Mouse (Mus musculus) A20 (cell line): ENCODE data around the gene Zfp84.
"Not testable (repeated sequence)": the region's sequence is repeated elsewhere in the genome, so short reads cannot be mapped to it uniquely, and the experiment has no call there.

Experiments used
- DNase-seq: peaks from one replicate; pipeline ENCODE4 v3.0.0-alpha.2; 2011; ENCODE audit warnings: low read depth, low spot score

Zfp84 gene

GRCm38 (mm10) chr7:29768090-29768900, at the start of gene Zfp84:
TSS of gene Zfp84 (plus strand) at chr7:29768552.
- peak; percentile 96 for DNase-seq

GRCm38 (mm10) chr7:29725461-29726142, 42.8 kb upstream of the Zfp84 start:
- DNase-seq: peak; percentile 24

GRCm38 (mm10) chr7:29726860-29727259, 41.5 kb upstream of the Zfp84 start, which contains the start of gene Catsperg2:
TSS of gene Catsperg2 (minus strand) at chr7:29727032.
- not testable (repeated sequence) for DNase-seq

- DNase-seq: peak; percentile 63
Measured at GRCm38 (mm10) chr7:29728055-29728454, 40.3 kb upstream of the Zfp84 start.

GRCm38 (mm10) chr7:29742258-29742657, 26.1 kb upstream of the Zfp84 start:
- no peak for DNase-seq

GRCm38 (mm10) chr7:29760476-29760875, 7.9 kb upstream of the Zfp84 start:
- DNase-seq: no peak

GRCm38 (mm10) chr7:29764702-29765101, 3.6 kb upstream of the Zfp84 start:
- peak; percentile 15 for DNase-seq

GRCm38 (mm10) chr7:29767058-29767686, 1.2 kb upstream of the Zfp84 start:
- peak; percentile 88 for DNase-seq

- DNase-seq: no peak
Measured at GRCm38 (mm10) chr7:29768980-29769379, 628 bp downstream of the Zfp84 start.

- DNase-seq: peak; percentile 66
Measured at GRCm38 (mm10) chr7:29773503-29773902, 5.2 kb downstream of the Zfp84 start.

GRCm38 (mm10) chr7:29774371-29774770, 6.0 kb downstream of the Zfp84 start:
- DNase-seq: no peak

GRCm38 (mm10) chr7:29776568-29776967, 8.2 kb downstream of the Zfp84 start:
- DNase-seq: no peak

- DNase-seq: no peak
Measured at GRCm38 (mm10) chr7:29777372-29777771, 9.0 kb downstream of the Zfp84 start.

- DNase-seq: peak; percentile 90
Measured at GRCm38 (mm10) chr7:29783871-29784551, 15.7 kb downstream of the Zfp84 start, which contains the start of gene Zfp30. TSS of gene Zfp30 (plus strand) at chr7:29783998.

- no peak for DNase-seq
Measured at GRCm38 (mm10) chr7:29785023-29785422, 16.7 kb downstream of the Zfp84 start.

GRCm38 (mm10) chr7:29785888-29786287, 17.5 kb downstream of the Zfp84 start:
- no peak for DNase-seq

GRCm38 (mm10) chr7:29792906-29793305, 24.6 kb downstream of the Zfp84 start:
- DNase-seq: no peak

GRCm38 (mm10) chr7:29807046-29807445, 38.7 kb downstream of the Zfp84 start:
- DNase-seq: no peak

GRCm38 (mm10) chr7:29812244-29812643, 43.9 kb downstream of the Zfp84 start:
- no peak for DNase-seq

GRCm38 (mm10) chr7:29814381-29814780, 46.0 kb downstream of the Zfp84 start:
- DNase-seq: no peak

- DNase-seq: peak; percentile 22
Measured at GRCm38 (mm10) chr7:29815061-29815784, 46.9 kb downstream of the Zfp84 start.
